Mouse (Mus musculus) C2C12 (cell line): ENCODE measurements at regions not wholly inside any gene's neighbourhood (a gene's known extent, or its start where the extent isn't known, plus 50 kb on each side); places are given as distances from the start of the nearest gene placed in this dataset.

Experiments
- CTCF ChIP-seq: IDR thresholded peaks from one replicate; pipeline ENCODE4 v1.5.1; 2011; ENCODE audit not compliant: control insufficient read depth, insufficient read depth, insufficient read length
- MYOG ChIP-seq: IDR thresholded peaks from one replicate; pipeline ENCODE4 v1.6.1; 2011; ENCODE audit not compliant: control insufficient read depth, insufficient read length; ENCODE audit errors: extremely low read depth
- USF1 ChIP-seq: IDR thresholded peaks from one replicate; pipeline ENCODE4 v1.6.1; 2011; ENCODE audit warnings: low read depth, mild to moderate bottlenecking, control low read depth, moderate library complexity

- TF ChIP-seq CTCF = no peak
- no peak for TF ChIP-seq USF1
- TF ChIP-seq MYOG = no peak
These were observed 93.7 kb upstream of the Cntn1 start for GRCm38 (mm10) chr15:91957273-91957672.
